Mouse (Mus musculus) adrenal gland, postnatal 14 days (tissue): ENCODE measurements around the gene Mepce. TPM values are rescaled to one million over a fixed set of nuclear protein-coding genes. Genes with fewer than 3 reads are reported as not detected.
A peak's percentile ranks its signal among the peaks of the same experiment; 100 is the strongest.

Experiments
- DNase-seq: peaks from one replicate; pipeline ENCODE4 v3.0.0; 2021; ENCODE audit warnings: mixed read lengths
- total RNA-seq: library from RNA; stranded (reverse); gene quantifications from 2 replicates; pipeline ENCODE4 v1.2.3, GENCODE M21; 2021

Gene Mepce
- total RNA-seq, 1 experiment from 2014 or later = 41.5 TPM

DNA sequence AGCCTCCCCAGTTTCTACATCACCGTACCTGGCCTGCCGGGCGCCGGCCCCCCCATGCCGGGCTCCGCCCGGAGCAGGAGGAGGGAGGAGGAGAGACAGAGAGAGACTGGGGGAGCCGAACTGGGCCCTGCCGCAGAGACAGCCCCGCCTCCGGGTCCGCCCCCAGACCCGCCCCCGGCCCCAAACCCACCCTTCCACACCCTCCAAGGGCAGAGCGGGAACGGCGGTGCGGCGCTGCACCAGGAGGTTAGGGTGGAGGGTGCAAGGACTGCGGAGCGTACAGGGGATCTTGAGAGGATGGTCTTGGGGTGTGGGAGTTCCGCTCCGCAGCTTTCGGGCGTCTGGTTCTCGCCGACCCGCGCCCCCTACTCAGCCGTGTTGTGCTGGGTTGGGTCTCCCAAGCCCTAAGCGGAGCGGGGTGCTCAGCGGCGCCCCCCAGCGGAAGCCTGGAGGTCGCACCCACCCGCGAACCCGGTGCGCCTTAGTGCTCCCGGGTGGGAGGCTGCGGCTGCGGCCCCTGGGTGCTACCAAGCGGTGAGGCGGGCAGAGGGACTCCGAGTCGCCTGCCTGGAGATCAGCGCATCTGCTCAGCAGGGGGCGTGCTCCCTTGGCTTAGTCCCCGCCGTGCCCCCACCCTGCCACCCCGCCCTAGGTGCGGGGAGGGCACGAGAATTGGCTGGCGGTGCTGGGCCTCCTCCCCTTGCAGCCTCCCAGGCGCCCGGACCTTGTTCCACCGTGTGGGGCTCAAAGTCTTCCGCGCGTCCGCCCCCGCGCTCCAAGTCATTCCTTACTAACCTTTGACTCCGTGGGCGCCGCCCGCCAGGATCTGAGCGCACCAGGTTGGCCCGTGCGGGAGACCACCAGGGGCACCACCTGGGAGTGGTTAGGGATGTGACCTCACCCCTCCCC lies 46.2 kb downstream of the Mepce start, which contains the start of gene Nyap1:
Gene Nyap1 (minus strand): TSS at position 585 of the 909 bp plus-strand sequence.
- peak; percentile 89 for DNase-seq

GRCm38 (mm10) chr5:137740506-137740905 lies 46.9 kb downstream of the Mepce start:
- DNase-seq = no peak

DNA sequence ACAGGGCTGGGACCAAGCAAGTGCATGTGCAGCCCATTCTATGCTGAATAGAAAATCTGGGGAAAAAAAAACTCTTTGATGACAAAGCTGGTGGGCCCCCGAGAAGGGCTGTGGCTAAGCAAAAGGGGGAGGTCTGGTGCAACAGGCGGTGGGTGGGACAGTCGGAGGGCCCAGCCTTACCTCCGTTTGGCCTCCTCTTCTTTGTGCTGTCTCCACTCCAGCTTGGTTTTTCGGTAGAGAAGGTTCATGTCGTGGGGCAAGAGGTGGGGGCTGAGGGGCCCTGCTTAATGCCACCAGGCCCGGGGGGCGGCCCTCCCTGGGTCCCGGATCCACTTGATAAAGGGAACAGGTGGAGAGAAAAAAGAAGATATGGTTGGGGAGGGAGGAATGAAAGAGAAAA lies 48.0 kb downstream of the Mepce start:
- peak; percentile 4 for DNase-seq

DNA sequence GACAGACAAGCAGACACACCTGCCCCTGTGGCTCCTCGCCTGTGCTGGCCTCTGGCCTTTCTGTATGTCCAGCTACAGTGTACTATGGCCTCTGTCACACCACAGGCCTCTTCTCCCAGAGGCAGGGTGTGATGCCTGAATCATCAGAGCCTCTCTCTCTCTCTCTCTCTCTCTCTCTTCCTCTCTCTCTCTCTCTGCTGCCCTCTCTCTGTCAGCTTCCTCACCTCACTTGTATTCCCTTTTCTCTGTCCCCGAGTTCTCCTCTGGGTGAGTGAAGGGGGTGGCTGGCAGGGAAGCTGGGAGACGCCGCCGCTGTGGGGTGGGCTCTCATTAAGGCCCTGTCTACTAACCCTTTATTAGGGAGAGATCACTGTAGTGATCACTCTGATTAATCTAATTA lies 48.9 kb downstream of the Mepce start:
- DNase-seq = peak; percentile 25

DNA sequence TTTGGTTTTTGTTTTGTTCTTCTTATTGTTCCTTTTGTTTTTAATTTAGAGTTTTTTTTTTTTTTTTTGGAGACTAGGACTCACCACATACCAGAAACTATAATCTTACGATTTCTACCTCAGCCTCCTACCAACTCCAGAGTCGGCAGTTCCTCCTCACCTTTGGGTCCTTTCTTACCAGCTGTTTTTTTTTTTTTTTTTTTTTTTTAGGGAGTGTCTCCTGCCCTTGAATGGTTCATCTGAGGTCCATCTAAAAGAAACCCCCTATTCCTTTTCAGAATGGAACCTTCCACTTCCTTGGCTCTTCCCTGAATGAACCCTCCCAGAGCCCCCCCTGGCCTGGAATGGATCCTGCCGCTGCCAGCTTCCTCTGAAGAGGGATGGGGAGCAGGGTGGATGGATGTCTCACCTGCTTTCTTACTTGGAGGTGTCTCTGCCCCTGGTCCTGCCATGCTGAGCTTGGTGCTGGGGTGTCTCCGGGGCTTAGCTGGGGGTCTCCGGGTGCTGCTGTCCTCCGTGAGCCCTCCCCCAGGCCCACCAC lies 50.0 kb downstream of the Mepce start:
- peak; percentile 23 for DNase-seq

DNA sequence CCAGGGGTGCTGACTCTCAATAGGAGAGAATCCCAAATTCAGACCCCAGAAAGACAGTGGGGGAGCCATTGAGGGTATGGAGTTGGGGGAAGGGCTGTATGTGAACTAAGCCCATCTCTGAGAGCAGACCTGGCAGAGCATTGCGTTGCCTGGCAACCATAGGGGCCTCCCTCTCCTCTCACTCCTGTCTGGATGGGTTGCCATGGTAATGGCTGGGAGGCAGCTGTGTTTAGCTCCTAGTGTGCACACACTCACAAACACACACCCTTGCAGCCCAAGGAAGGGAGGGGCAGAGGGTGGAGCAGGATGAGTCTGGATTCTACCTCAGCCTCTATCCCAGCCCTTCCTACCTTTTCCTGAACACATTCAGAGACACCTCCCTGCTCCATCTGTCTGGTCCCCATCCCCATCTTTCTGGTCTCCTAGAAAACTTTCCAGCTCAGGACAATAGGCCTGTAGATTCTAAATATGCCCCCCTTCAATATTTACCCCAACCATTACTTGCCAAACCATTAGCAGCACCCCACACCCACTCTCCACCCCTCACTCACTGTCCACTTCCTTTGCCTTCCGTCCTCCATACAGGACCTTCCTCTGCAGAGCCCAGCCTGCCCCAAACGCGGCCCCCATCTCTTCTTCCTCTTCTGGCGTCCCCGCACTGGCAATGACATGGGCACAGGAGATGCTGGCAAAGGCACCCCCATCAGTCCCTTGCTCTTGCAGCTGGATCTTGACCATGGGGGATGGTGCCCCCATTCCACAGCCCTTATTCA lies 53.0 kb downstream of the Mepce start:
- DNase-seq = peak; percentile 38

- no peak for DNase-seq
These were observed 53.7 kb downstream of the Mepce start for GRCm38 (mm10) chr5:137733638-137734288.

Other genes with a start within 250 kb of the Mepce start
- gene Actl6b, start 234.1 kb downstream of the Mepce start, total RNA-seq = 2.8 and 3.8 TPM in 2 replicates
- gene Tfr2, start 217.8 kb downstream of the Mepce start, total RNA-seq = 1.4 and 26.4 TPM in 2 replicates
- gene Mospd3, start 186.6 kb downstream of the Mepce start, total RNA-seq = 42.5 and 44.9 TPM in 2 replicates
- gene Pcolce, start 173.9 kb downstream of the Mepce start, total RNA-seq = 414 and 471 TPM in 2 replicates
- gene Fbxo24, start 158.7 kb downstream of the Mepce start, total RNA-seq = 0.38 and 0.85 TPM in 2 replicates
- gene Lrch4, start 158.5 kb downstream of the Mepce start, total RNA-seq = 30.1 and 35.9 TPM in 2 replicates
- gene Gm20605, start 158.5 kb downstream of the Mepce start, total RNA-seq = 7.2 and 11.6 TPM in 2 replicates
- 7.4 and 12.8 TPM in 2 replicates for gene Sap25, start 146.3 kb downstream of the Mepce start, total RNA-seq
- 4.2 and 4.6 TPM in 2 replicates for gene Irs3, start 141.9 kb downstream of the Mepce start, total RNA-seq
- gene Agfg2, start 102.9 kb downstream of the Mepce start, total RNA-seq = 22.9 and 25.3 TPM in 2 replicates
- 3.6 and 5.9 TPM in 2 replicates for gene Nyap1, start 46.0 kb downstream of the Mepce start, total RNA-seq
- 74.9 and 87.3 TPM in 2 replicates for gene Tsc22d4, start 41.9 kb downstream of the Mepce start, total RNA-seq
- 20.4 and 21.9 TPM in 2 replicates for gene Ppp1r35, start 8.8 kb downstream of the Mepce start, total RNA-seq
- gene Zcwpw1, start 143 bp upstream of the Mepce start, total RNA-seq = 5.6 and 5.7 TPM in 2 replicates
- gene Pilra, start 48.6 kb upstream of the Mepce start, total RNA-seq = 1.2 and 2.9 TPM in 2 replicates
- gene Pilrb1, start 70.5 kb upstream of the Mepce start, total RNA-seq = 0.67 and 1.6 TPM in 2 replicates
- gene Pilrb2, start 84.2 kb upstream of the Mepce start, total RNA-seq = 0.45 and 0.70 TPM in 2 replicates
- 0.26 and 7.7 TPM in 2 replicates for gene Cyp3a13, start 134.0 kb upstream of the Mepce start, total RNA-seq
- 0.70 and 0.94 TPM in 2 replicates for gene Gjc3, start 175.4 kb upstream of the Mepce start, total RNA-seq
- gene Azgp1, start 193.9 kb upstream of the Mepce start, total RNA-seq = 6.4 and 99.5 TPM in 2 replicates
- gene Smok3a, start 233.6 kb upstream of the Mepce start, total RNA-seq = not detected in 2 replicates
- gene Smok3b, start 233.8 kb upstream of the Mepce start, total RNA-seq = not detected in 2 replicates